Mouse (Mus musculus): ENCODE data around the gene Adamtsl4.
"Not testable (repeated sequence)": the region's sequence is repeated elsewhere in the genome, so short reads cannot be mapped to it uniquely, and the experiment has no call there.

Gene Adamtsl4

DNA sequence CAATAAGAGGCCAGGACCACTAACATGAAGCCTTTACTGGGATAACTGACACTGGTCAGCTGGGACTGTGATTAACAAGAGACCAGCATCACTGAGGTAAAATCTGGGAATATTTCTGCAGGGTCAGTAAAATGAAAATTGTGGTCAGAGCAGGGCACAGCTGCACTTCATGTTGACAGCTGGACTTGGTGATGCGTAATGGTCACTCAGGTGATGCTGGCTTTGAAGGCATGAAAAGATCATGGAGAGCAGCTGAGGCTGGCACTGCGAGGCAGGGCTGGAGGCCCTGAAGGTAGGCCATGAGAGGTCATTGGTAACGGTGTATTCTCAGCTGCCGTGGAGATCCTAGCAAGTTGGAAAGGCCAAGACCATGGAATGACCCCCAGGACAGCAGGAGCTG, 10.6 kb upstream of the Adamtsl4 start:
- DNase-seq, result no peak

DNA sequence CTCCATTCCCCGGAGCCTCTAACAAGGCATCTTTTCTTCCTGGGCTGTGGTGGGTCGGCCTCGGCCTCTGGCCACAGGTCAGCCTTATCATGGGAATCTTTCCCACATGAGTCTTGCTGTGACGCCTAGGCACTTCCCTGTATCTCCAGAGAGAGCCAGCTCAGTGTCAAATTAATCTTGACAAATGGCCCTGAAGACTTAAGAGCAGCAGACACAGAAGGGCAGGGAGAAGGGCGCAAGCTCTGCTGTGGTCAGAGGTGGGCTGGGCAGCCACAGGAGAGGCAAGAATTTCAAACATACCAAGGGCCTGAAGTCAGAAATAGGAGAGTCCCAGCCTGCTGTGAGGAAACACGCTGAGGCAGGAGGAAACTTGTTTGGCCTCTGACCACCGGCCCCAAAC, 8.6 kb upstream of the Adamtsl4 start:
- no peak for DNase-seq

GRCm38 (mm10) chr3:95695796-95696195, 8.1 kb upstream of the Adamtsl4 start:
- DNase-seq, result no peak

- DNase-seq, result no peak
Observed at GRCm38 (mm10) chr3:95694808-95695703, 7.3 kb upstream of the Adamtsl4 start.

GRCm38 (mm10) chr3:95693821-95694807, 6.4 kb upstream of the Adamtsl4 start:
- no peak for DNase-seq

DNA sequence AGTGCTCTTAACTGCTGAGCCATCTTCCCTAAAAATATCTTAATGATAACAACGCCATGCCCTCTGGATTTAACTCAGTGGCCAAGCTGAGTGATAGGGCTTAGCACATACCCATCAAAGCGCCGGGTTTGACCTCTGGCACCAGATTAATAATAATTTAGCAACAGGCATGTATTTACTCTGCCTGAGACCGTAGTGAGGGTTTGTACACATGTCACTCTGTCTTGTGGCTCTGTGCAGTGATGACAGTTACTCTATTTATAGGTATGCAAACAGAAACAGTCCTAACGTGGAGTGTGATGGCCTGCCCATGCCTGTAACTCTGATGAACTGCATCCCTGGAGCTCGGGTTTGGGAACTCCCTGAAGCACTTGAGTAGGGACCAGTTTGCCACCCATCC, 5.0 kb upstream of the Adamtsl4 start:
- DNase-seq, result no peak

DNA sequence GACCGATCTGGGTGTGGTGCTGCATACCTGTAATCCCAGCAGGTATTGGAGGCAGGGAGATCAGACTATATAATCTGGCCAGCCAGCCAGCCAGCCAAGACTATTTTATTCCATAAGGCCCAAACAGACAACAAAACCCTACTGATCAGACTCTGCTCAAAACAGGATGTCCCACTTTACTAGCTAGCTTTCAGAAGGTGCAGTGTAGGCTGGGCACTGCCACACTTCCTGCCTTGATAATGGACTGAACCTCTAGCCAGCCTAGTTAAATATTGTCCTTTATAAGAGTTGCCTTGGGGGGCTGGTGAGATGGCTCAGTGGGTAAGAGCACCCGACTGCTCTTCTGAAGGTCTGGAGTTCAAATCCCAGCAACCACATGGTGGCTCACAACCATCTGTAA, 2.8 kb upstream of the Adamtsl4 start:
- DNase-seq, result not testable (repeated sequence)

DNA sequence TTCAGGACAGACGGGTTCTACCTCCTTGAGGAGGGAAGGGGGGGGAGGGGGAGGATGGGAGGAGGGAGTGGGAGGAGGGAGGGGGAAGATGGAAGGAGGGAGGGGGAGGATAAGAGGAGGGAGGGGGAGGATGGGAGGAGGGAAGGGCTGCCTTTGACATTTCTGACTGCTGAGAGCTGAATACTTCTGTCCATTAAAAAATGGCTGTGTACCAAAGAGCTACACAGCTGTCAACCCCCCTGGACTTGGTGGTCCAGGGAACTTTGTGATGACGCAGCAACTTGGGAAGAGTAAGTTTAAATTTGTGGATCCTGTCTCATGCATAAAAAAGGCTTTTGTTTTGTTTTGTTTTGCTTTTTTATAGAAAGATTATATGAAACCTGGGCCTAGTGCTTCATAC, 2.2 kb upstream of the Adamtsl4 start:
- DNase-seq, result no peak

DNA sequence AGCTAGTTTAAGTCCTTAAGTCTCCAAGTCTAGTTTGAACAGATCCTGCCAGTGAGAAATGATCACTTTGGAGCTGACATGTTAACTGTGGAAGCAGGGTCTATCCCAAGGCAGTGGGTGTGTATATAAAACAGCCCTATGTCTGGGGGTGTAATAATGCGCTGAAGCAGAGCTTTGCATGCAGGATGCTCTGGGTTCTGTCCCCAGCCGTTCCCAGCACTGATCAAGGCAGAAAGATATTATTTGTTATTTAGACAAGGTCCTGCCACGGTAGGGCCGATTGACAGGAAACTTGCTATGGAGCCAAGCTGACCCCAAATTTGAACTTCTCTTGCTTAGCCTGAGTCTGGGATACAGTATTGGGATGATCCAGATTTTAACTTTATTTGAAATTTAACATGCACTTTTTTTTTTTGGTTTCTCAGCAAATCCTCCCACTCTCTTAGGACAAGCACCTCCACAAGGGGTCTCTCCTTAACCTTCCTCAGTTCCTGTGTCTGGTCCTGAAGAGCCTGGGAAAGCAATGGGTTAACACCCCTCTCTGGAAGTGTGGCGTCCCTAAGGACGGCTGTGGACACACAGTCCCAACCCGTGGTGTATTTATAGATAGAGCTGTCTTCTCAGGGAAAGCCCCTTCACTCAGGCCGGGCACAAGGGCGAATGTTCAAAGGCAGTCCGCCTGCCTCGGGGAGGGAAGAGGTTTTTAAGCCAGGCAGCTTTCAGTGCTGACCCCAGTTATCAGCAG, 1.6 kb upstream of the Adamtsl4 start:
- DNase-seq, result no peak

DNA sequence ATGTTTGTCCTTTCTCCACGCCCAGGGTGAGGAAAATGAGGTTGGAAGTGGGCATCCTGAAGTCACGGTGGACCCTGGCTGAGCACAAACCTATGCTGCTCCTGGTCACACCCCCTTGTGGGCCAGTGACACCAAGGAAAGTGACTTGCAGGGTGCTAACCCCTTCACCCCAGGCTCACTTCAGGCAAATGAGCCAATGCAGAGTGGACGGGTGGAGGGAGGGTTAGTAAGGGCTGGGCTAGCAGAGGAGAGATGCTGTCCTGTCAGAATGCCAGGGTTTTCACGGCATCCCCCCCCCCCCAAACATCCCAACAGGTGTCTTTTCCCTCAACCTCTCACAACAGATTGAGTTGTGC, 571 bp downstream of the Adamtsl4 start:
- DNase-seq, result no peak

DNA sequence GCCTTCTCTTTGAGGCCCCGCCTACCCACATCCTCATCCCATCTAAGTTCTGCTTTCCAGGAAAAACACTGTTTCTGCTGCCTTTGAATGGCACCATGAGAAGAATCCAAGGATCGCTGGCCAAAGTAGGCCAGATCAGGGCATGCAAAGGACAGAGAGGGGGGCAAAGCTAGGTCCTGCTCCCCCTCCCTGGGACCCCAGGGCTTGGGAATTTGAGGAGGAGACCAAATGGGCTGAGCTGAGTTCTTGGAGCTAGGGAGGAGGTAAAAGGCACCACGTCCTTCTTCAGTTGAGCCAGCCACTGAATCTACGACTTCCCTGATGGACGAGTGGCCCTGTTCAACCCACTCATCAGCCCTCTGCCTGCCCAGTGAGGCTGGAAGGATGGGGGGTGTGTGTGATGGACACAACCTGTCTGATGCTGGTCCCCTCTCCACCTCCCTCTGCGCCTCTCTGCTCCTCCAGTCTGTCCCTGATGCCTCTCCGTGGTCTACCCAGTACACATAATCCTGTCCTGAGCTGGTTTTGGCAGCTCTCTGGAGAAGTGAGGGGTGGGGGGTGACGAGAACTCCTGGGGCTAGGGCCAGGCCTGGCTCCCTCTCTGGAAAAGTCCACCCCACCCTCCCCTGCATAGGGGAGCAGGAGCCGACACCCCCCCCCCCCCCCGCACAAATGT, 1.1 kb downstream of the Adamtsl4 start:
- DNase-seq, result no peak

DNA sequence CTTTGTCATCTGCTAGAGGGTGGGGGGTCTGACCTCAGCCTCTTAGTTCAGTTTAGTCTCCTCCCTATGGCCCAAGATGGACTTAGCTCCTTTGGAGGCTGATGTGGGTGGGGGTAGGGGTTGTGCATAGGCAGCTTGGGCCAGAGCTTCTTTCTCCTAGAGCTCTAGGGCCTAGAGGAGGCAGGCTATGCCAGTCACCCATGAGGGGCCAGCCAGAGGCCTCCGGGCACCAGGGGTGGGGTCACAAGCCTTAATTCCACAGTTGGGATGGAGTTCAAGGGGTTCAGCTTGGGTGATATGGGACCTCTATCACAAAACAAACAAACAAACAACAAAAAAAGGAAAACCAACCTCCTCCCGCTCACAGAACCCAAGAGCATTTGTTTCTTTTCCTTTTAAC, 2.0 kb downstream of the Adamtsl4 start:
- no peak for DNase-seq

GRCm38 (mm10) chr3:95685301-95685700, 2.4 kb downstream of the Adamtsl4 start:
- DNase-seq, result no peak

GRCm38 (mm10) chr3:95684846-95685245, 2.9 kb downstream of the Adamtsl4 start:
- DNase-seq, result no peak

DNA sequence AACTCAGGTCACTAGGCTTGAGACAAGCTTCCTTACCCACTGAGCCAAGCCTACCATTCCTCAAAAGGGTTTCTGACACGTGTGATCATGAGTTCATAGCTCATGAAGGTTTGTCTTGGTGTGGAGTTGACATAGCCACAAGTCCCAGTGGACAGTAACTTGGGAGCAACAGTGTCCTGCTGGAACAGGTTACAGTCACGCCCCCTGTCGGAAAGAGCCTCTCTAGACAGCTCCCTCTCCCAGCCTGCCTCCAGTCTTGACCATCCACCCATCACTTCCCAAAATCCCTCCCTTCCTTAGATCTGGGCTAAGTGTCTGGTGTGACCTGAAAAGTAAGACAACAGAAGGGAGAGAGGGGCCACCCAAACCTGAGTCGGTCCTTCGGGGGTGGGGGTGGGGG, 4.8 kb downstream of the Adamtsl4 start:
- DNase-seq, result no peak

GRCm38 (mm10) chr3:95681365-95681764, 6.4 kb downstream of the Adamtsl4 start:
- DNase-seq, result no peak

DNA sequence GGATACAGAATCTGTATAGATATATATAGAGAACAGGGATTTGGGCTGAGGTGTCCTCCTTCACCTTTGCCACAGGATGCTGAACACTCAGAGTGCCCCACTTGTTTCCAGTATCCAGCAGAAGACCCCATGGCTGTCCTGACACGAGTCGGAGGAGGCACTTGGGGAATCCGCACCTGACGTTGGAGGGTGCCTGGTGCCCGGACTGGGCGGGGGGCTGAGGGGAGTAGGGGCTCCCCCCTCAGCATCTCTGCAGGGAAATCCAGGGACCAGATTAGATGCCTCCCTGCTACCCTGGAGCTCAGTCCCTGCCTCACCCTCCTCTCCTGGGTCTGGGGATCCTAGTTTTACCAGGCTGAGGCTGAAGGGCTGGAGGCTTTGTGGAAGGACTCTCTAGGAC, 7.0 kb downstream of the Adamtsl4 start:
- DNase-seq, result no peak

GRCm38 (mm10) chr3:95679551-95679950, 8.2 kb downstream of the Adamtsl4 start:
- no peak for DNase-seq

GRCm38 (mm10) chr3:95677420-95678090, 10.2 kb downstream of the Adamtsl4 start:
- no peak for DNase-seq

DNA sequence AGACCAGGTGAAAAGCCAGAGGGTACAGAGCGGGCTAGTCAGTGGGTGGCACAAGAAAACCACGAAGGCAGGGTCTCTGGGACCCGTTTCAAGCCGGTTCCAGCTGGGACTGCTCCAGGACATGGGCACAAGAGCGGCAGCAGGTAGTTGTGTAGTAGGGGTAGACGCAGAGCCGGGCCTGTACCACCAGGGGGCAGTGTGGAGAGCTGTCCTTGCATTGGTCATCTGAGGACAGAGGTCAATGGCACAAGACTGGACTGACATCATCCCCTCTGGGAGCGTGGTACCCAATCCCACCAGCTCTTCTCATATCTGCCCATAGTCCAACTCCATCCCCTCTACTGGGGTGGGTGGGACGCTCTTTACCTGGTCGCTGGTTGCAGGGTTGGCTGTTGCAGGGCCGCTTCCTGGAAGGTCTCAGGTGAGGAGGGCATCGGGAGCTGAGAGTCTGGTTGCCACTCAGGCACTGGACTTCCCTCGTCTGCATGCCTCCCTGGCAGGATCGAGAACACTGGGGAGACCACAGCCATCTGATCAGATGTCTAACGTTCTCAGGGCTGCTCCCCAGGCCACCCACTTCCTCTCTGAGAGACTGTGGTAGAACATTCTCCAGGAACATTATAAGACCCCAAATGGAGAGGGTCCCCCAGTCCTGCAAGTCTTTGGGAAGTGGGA, 10.8 kb downstream of the Adamtsl4 start:
- no peak for DNase-seq
